Comparison of ENCODE assay signal across 8 mouse cellular contexts in genomic region chr11:73177509-73177875, GRCm38 (mm10). TPM values are rescaled to one million over a fixed set of nuclear protein-coding genes. Genes with fewer than 3 reads are reported as not detected.
DNase-seq lines count a peak whose midpoint lies in the region; ATAC-seq and TF ChIP-seq lines count a peak whose summit lies in the region.

No protein-coding gene starts in this region.

- H3K27me3 ChIP-seq in intestine, postnatal 0 days (replicated peaks; ENCODE audit: control insufficient read depth, insufficient read depth, low read length) = no peaks in the 10 kb centered on the region
- H3K27me3 ChIP-seq in liver, embryonic 16.5 days (ENCODE audit: control insufficient read depth, insufficient read depth, low read depth, low read length) = no peaks in the 10 kb centered on the region
- H3K27me3 ChIP-seq in neural tube, embryonic 13.5 days = no peaks in the 10 kb centered on the region

- peak overlapping the region; percentile 88 for H3K9ac ChIP-seq in intestine, postnatal 0 days (ENCODE audit: low read depth, low read length)
- peak overlapping the region; percentile 84 for H3K9ac ChIP-seq in liver, embryonic 16.5 days (ENCODE audit: low read depth, low read length)
- H3K9ac ChIP-seq in neural tube, embryonic 13.5 days = peak overlapping the region; percentile 96

- H3K4me2 ChIP-seq in intestine, postnatal 0 days (replicated peaks; ENCODE audit: low read depth) = peak overlapping the region; percentile 68
- peak overlapping the region; percentile 95 for H3K4me2 ChIP-seq in liver, embryonic 16.5 days (ENCODE audit: low read depth, low read length)
- H3K4me2 ChIP-seq in neural tube, embryonic 13.5 days = peak overlapping the region; percentile 64

- H3K4me3 ChIP-seq in intestine, postnatal 0 days (ENCODE audit: low read depth, low read length) = peak overlapping the region; percentile 98
- peak overlapping the region; percentile 95 for H3K4me3 ChIP-seq in liver, embryonic 16.5 days (ENCODE audit: low read depth, low read length)
- H3K4me3 ChIP-seq in neural tube, embryonic 13.5 days = peak overlapping the region; percentile 96

- peaks cover 17% of the 10 kb centered on the region for H3K36me3 ChIP-seq in intestine, postnatal 0 days (ENCODE audit: control insufficient read depth, insufficient read depth)
- peaks cover 2% of the 10 kb centered on the region for H3K36me3 ChIP-seq in liver, embryonic 16.5 days (ENCODE audit: control insufficient read depth, insufficient read depth)
- peaks cover 35% of the 10 kb centered on the region for H3K36me3 ChIP-seq in neural tube, embryonic 13.5 days

- H3K27ac ChIP-seq in intestine, postnatal 0 days (ENCODE audit: low read depth, low read length) = peak overlapping the region; percentile 95
- H3K27ac ChIP-seq in liver, embryonic 16.5 days (ENCODE audit: low read length) = peak overlapping the region; percentile 84
- H3K27ac ChIP-seq in neural tube, embryonic 13.5 days (replicated peaks) = peak overlapping the region; percentile 91

- WGBS in intestine, postnatal 0 days = under 1% methylated on average over 28 of the region's 28 CpGs
- WGBS in liver, embryonic 16.5 days (ENCODE audit: insufficient replicate concordance) = under 1% methylated on average over 28 of the region's 28 CpGs
- WGBS in neural tube, embryonic 13.5 days = 0% methylated on average over 27 of the region's 28 CpGs

- ATAC-seq in intestine, postnatal 0 days = peak; percentile 89
- peak; percentile 43 for ATAC-seq in liver, embryonic 16.5 days (ENCODE audit: low read depth)
- peak; percentile 71 for ATAC-seq in neural tube, embryonic 13.5 days (ENCODE audit: low read depth)

- DNase-seq in left cerebral cortex, adult 18-20 months (ENCODE audit: low spot score in 2 of 2) = peak; percentile 27 to 29
- no peak for DNase-seq in left cerebral cortex, adult 11 months (ENCODE audit: low spot score)
- peak; percentile 83 for DNase-seq in embryo, embryonic 9.5 days (ENCODE audit: extremely low spot score)
- peak; percentile 86 to 90 for DNase-seq in heart, adult 18-20 months
- peak; percentile 53 for DNase-seq in urinary bladder, postnatal 10 days (ENCODE audit: low spot score)

- TF ChIP-seq CTCF in intestine, postnatal 0 days (IDR thresholded peaks at IDR 0.05; ENCODE audit: low read depth) = no peak

- no peaks in the 10 kb centered on the region for H3K9me3 ChIP-seq in intestine, postnatal 0 days (ENCODE audit: control insufficient read depth)
- H3K9me3 ChIP-seq in liver, embryonic 16.5 days (replicated peaks; ENCODE audit: control insufficient read depth, low read length) = no peaks in the 10 kb centered on the region
- H3K9me3 ChIP-seq in neural tube, embryonic 13.5 days = no peaks in the 10 kb centered on the region

- H3K4me1 ChIP-seq in intestine, postnatal 0 days (replicated peaks; ENCODE audit: control insufficient read depth, insufficient read depth, low read length) = 0 out of 2 replicates have a peak, but pooled peaks cover 4% of the 10 kb centered on the region
- H3K4me1 ChIP-seq in liver, embryonic 16.5 days (ENCODE audit: control insufficient read depth, low read depth, low read length) = peaks cover 29% of the 10 kb centered on the region
- H3K4me1 ChIP-seq in neural tube, embryonic 13.5 days (replicated peaks) = peaks cover 49% of the 10 kb centered on the region

RNA-seq across cellular contexts. Expression of gene Tax1bp3, which starts 0.6 kb away (rescaled TPM):
- total RNA-seq in left cerebral cortex, adult 18-20 months (2021) = 10 to 100 TPM in 1 of 2 experiments, 1 to 10 TPM in 1; 9.2 to 10.6 TPM
- total RNA-seq in heart, adult 18-20 months (2021) = 10 to 100 TPM; 48.7 to 53.3 TPM
- polyA plus RNA-seq in intestine, postnatal 0 days (2015; fragmentation: Nextera tagmentation; extraction: Ambion mirVana) = 215 and 217 TPM in 2 replicates
- polyA plus RNA-seq in liver, embryonic 16.5 days (2015; fragmentation: Nextera tagmentation; extraction: Ambion mirVana) = 33.6 and 33.8 TPM in 2 replicates
- 190 and 197 TPM in 2 replicates for polyA plus RNA-seq in neural tube, embryonic 13.5 days (2015; fragmentation: Nextera tagmentation; extraction: Ambion mirVana)

RNA-seq across cellular contexts. Expression of gene Emc6, which starts 0.7 kb away (rescaled TPM):
- total RNA-seq in left cerebral cortex, adult 18-20 months (2021) = 10 to 100 TPM; 48.0 to 53.3 TPM
- 10 to 100 TPM; 94.8 to 98.0 TPM for total RNA-seq in heart, adult 18-20 months (2021)
- polyA plus RNA-seq in intestine, postnatal 0 days (2015; fragmentation: Nextera tagmentation; extraction: Ambion mirVana) = 114 and 120 TPM in 2 replicates
- polyA plus RNA-seq in liver, embryonic 16.5 days (2015; fragmentation: Nextera tagmentation; extraction: Ambion mirVana) = 69.5 and 72.1 TPM in 2 replicates
- polyA plus RNA-seq in neural tube, embryonic 13.5 days (2015; fragmentation: Nextera tagmentation; extraction: Ambion mirVana) = 130 and 132 TPM in 2 replicates

RNA-seq across cellular contexts. Expression of gene P2rx5, which starts 17.3 kb away (rescaled TPM):
- total RNA-seq in left cerebral cortex, adult 18-20 months (2021) = under 1 TPM; 0.35 to 0.54 TPM
- total RNA-seq in heart, adult 18-20 months (2021) = 10 to 100 TPM; 14.4 to 17.1 TPM
- 0.04 and 0.08 TPM in 2 replicates for polyA plus RNA-seq in intestine, postnatal 0 days (2015; fragmentation: Nextera tagmentation; extraction: Ambion mirVana)
- polyA plus RNA-seq in liver, embryonic 16.5 days (2015; fragmentation: Nextera tagmentation; extraction: Ambion mirVana) = 0.11 and 0.22 TPM in 2 replicates
- 0.45 and 0.63 TPM in 2 replicates for polyA plus RNA-seq in neural tube, embryonic 13.5 days (2015; fragmentation: Nextera tagmentation; extraction: Ambion mirVana)

RNA-seq across cellular contexts. Expression of gene Ctns, which starts 21.4 kb away (rescaled TPM):
- 10 to 100 TPM; 18.6 to 20.8 TPM for total RNA-seq in left cerebral cortex, adult 18-20 months (2021)
- 1 to 10 TPM; 10.0 TPM for total RNA-seq in heart, adult 18-20 months (2021)
- polyA plus RNA-seq in intestine, postnatal 0 days (2015; fragmentation: Nextera tagmentation; extraction: Ambion mirVana) = 46.8 and 53.2 TPM in 2 replicates
- polyA plus RNA-seq in liver, embryonic 16.5 days (2015; fragmentation: Nextera tagmentation; extraction: Ambion mirVana) = 8.0 and 8.6 TPM in 2 replicates
- 21.2 and 23.1 TPM in 2 replicates for polyA plus RNA-seq in neural tube, embryonic 13.5 days (2015; fragmentation: Nextera tagmentation; extraction: Ambion mirVana)

RNA-seq across cellular contexts. Expression of gene Shpk, which starts 21.8 kb away (rescaled TPM):
- total RNA-seq in left cerebral cortex, adult 18-20 months (2021) = 1 to 10 TPM; 2.8 to 2.9 TPM
- total RNA-seq in heart, adult 18-20 months (2021) = 1 to 10 TPM in 1 of 2 experiments, under 1 TPM in 1; 0.92 to 1.5 TPM
- 21.3 and 26.3 TPM in 2 replicates for polyA plus RNA-seq in intestine, postnatal 0 days (2015; fragmentation: Nextera tagmentation; extraction: Ambion mirVana)
- polyA plus RNA-seq in liver, embryonic 16.5 days (2015; fragmentation: Nextera tagmentation; extraction: Ambion mirVana) = 3.0 and 4.4 TPM in 2 replicates
- 2.4 and 3.5 TPM in 2 replicates for polyA plus RNA-seq in neural tube, embryonic 13.5 days (2015; fragmentation: Nextera tagmentation; extraction: Ambion mirVana)
